Mouse (Mus musculus) frontal cortex, adult (tissue): Measurements from ENCODE around the gene Crebrf.

ENCODE experiments used
- ATAC-seq: cut with Nextera tagmentation; 2 replicates; pipeline ENCODE4 v1.9.2; 2017; ENCODE audit warnings: mild to moderate bottlenecking, moderate library complexity, mixed read lengths; ENCODE audit not compliant: low TSS enrichment

Crebrf gene

DNA sequence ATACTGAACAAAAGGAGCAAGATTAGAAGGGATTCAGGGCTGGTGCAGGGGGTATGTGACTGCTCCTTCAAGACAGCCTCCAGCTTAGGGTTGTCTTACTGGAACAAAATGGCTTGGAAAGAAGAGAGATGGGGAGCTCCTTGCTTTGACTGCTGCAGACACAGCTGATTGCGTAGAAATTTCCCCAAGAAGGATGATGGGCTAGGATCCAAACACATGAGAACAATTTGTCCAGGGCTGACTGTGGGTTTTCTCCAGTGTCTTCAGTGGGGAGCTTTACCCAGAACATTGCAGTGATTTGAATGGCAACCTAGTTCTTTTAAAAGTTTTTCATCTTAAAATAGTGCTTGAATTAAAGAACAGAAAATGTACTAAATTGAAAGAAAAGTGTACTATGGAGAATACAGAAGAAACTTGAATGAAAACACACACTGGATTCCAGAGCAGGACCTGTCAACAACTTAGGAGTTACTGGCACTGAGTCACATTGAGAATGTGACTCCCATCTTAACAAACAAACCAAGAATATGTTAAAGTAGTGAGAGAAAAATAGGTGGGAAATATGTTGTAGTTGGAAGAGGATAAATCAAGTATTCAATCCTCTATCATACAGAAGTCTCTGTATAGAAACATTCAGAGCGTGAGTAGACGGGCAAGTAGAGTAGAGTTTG lies 63.1 kb downstream of the Crebrf start:
- no peak for ATAC-seq

DNA sequence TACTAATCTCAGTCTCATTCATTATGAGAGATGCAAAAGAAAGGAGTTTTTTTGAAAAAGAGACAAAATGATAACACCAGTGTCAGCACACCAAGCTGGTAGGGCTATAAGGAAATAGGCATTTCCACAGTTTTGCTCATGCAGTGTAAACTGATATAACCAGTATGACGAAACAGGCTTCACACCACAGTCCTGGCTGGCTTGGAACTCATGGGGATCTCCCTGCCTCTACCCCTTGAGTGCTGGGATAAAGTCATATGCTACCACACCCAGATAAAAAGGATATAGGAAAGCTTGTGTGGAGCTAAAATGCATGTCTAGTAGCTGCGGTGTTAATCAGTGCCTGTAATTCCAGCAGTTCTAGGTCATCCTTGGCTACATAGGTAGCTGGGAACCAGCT lies 64.0 kb downstream of the Crebrf start:
- no peak for ATAC-seq

DNA sequence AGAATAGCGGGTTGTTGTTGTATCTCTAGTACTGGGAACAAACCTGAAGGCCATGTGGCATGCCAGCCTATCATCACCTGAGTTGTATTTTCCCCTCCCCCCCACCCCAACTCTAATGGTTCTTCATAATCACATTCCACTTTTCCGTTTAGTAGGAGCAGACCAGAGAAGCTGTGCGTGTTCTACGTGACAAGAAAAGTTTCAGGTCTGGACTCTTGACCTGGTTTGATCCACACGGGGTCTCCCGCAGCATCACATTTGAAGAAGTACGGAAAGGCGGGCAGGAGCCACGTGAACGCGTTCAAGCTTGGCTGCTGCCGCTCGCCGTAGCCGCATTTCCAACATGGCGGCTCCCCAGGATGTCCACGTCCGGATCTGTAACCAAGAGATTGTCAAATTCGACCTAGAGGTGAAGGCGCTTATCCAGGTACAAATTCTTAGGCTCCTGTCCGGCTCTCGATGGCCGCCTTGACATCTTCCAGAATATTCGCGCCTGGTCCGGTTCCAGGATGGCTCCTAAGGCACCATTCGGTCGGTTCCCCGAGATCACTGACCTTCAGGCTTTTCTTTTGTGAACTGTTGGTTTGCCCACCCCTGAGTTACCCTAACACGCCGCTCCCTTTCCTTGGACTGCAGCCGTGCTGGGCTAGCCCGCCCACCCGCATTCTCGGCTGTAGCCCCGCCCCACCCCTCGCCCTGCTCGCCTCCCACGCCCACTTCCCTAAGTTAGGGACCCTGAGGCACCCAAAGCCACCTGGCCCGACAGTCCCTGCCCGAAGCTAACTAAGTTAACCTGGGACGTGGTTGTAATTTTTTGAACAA lies 65.5 kb downstream of the Crebrf start, which contains the start of gene Bnip1:
Gene Bnip1 (plus strand): TSS at position 317 of the 822 bp plus-strand sequence.
- peak; percentile 51; the same call in 1 of the 2 replicates for ATAC-seq

DNA sequence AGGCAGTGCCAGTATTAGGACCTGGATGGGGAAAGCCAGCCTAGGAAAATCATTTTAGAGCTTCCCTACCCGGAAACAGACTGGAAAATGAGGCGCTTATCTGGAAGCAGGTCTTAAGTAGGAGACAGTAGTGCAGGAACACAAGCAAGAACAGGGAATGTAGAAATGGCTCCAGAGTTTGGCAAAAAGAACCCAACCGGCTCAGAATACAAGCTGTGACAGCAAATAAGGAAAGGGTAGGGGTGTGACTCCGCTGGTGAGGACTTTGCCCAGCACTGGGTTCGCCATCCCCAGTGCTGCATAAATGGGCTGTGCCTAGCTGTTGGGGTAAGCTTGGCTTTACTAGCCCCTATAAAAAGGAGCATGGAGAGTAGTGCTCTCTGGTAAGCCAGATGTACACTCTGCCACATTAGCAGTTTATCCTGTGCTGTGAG lies 66.2 kb downstream of the Crebrf start:
- no peak for ATAC-seq

DNA sequence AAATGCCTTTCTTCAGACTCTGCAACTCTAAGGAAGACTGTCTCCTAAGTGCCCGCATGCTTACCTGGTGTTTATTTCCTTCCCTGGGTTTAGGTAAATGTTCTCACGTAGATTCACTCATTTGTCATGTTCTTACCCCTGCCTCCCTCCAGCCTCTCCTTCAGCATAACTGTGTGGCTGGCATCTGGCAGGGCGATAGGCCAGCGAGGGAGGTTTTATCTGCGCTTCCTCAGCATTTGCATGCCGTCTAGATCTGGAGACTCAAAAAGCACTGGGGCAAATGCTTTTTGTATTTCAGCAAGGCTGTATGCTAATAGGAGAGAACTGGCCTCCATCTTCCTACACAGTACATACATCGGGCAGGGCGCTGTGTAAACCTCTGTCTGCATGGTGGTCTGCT lies 69.1 kb downstream of the Crebrf start:
- no peak for ATAC-seq

DNA sequence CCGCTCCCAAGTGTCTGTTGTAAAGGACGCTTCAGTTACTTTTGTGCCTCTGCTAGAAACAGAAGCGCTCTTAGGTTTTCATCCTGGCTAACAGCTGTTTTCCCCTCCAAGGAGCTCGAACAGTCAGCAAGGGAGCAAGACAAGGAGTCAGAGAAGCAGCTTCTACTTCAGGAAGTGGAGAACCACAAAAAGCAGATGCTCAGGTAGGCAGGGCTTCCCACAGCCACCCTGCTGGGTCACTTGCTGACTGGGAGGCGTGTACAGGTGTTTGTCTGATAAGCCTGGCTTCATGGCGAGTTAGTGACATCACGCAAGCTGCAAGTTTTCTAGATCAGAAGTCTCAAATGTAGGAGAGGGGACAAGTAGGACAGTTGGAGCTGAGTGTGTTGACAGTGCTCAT lies 71.1 kb downstream of the Crebrf start:
- ATAC-seq = no peak

DNA sequence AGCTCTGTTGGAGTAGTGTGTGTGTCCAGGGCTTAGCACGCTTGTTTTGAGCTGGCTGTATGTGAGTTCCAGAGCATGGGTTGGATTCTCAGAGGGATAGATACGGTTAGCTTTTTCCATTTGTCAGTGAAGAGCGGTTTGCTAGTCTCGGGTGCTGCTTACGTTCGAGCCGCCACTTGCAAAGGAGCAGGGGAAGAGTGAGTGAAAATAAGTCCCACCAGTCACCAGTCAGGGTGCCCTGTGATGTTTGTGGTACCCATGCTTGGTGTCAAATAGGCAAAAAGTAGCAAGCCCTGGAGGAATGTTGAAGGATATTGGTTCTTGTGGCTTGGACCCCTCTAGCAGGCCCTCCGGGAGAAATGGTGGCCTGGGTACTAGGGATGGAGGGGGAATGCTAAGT lies 73.5 kb downstream of the Crebrf start:
- no peak for ATAC-seq

DNA sequence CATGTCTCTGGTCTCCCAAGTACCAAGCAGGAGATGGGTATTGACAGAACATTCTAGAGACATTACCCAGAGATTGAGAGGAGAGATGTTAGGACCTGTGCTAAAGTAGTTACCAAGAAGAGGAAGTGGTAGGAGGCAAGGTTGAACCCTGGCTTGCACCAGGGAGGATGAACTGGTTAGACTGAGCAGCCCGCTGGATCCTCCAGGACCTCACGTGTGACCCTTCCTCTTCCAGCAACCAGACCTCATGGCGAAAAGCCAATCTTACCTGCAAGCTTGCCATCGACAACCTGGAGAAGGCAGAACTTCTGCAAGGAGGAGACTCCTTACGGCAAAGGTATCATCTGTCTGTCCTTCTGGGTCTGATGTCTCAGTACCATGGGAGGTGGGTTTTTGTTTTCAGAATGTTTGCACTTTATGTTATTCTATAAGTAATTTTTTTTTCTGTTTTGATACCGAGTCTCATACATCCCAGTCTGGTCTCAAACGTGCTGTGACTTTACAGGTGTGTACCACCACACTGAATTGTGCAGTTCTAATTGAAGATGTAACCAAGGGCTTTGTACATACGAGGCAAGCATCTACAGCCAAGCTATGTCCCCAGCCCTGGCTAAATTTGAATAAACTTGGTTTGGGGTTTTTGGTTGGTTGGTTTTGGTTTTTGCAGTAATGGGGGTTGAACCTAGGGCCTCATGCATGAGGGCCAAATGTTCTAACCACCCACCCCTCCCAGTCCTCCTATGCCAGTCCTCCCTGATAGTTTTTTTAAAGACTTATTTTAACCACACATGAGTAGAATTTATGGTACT lies 74.2 kb downstream of the Crebrf start:
- ATAC-seq = no peak

DNA sequence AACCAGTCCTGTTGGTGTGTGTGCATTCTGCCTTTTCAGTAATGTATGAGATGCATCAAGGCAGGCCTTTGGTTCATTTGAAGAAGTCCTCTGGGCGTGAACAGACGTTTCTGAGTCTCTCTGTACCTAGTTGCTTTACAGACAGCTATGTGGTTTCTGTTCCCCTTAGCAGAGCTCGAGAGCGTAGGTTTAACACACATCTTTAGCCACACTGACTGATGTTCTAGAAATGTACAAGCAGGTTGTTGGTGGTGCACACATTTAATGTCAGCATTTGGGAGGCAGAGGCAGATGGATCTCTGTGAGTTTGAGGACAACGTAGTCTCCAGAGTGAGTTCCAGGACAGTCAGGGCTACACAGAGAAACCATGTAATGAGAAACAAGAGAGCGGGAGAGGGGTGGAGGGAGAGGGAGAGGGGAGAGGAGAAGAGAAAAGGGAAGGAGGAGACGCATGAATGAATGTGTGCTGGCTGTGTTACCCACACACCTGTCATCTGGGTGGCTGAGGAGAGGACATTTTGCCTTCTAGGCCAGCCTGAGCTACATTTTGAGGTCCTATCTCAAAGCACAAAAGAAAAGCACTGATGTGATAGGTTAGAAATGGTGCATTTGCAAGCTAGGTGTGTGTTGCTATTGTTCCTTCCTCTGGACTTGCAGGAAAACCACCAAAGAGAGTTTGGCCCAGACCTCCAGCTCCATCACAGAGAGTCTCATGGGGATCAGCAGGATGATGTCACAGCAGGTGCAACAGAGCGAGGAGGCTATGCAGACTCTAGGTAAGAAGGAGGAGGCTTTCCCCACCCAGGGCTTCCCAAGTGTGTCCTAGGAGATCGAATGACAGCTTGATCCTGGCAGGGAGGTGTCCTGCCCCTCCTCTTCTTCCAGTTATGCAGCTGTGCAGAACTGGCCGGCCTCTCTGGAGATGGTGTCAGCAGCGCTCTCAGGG lies 75.1 kb downstream of the Crebrf start:
- ATAC-seq = no peak

DNA sequence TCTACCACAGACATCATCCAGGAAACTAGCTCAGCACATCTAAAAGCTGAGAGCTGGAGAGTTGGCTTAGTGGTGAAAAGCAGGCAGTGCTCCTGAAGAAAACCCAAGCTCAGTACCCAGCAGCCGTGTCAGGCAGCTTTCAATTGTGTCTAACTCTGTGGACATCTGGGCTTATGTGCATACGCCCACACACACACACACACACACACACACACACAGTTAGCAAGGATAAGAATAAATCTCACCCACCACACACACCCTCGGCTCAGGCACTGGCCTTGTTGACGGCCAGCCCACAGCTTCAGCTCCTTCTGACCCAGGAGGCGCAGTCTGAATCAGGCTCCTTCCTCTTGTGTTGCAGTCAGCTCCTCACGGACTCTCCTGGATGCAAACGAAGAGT lies 76.1 kb downstream of the Crebrf start:
- peak; percentile 78 for ATAC-seq

DNA sequence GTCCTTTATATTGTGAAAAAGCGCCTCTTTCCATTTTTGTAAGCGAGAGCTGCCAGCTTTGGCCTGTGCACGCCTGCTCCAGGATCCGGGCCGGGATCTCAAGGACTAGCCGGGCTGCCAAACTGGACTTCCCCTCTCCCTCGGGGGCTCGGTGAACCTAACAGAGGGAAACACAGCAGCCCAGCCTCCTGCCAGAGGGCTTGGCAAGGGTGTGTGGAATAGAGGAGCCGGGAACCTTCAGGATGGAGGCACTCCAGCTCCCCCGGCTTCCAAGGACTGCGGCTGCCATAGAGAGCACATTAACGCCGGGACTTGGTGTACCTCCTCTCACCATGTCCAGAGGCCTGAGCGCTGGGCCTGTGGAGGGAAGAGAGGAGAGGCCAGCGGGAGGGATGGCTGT lies 76.6 kb downstream of the Crebrf start:
- ATAC-seq = no peak

DNA sequence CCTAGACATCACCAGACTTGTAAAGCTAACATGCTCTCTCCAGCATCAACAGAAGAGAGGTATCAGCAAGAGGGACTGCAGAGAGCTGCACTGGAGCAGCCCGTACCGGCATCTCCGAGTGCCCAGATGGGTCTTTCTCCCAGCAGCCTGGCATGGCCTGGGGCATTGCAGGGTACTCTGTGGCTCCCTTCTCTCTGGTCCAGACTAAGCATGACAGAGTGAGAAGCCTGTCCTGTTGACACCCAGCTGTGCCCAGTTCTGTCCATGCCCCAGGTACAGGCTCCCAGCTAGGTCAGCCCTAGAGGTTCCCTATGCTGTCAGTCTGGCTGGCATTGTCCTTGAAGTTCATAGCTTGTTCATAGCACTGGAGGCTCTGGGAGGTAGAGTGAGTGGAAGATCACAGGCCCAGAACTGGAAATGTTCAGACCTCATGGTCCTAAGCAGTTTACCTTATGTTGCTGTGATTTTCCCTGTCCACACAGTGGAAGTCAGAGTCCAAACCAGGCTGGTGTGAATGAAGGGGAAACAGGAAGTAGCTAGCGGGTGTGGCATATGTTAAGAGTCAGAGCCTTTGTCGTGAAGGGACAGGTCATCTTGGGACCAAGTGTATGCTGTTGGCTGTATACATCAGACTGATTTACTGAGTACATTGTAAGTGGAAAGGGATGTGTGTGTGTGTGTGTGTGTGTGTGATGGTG lies 77.8 kb downstream of the Crebrf start:
- no peak for ATAC-seq

DNA sequence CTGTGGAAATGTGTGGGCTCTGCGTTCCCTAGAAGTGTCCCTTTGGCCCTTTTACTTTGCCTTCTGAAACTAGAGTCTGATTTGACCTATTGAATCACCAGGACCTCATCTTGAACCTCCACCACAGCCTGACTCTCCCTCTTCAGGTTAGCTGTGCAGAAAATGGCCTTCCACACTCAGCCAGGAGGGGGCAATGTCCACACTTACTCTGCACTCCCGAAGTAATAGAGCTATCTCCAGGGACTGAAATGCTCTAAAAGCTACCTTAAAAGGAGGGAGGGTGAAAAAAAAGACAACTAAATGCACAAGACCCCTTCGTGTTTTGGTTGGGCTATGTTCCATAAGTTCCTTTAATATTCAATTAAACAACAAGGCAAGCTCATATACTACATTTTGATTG lies 79.3 kb downstream of the Crebrf start:
- peak; percentile 48; the same call in 1 of the 2 replicates for ATAC-seq

DNA sequence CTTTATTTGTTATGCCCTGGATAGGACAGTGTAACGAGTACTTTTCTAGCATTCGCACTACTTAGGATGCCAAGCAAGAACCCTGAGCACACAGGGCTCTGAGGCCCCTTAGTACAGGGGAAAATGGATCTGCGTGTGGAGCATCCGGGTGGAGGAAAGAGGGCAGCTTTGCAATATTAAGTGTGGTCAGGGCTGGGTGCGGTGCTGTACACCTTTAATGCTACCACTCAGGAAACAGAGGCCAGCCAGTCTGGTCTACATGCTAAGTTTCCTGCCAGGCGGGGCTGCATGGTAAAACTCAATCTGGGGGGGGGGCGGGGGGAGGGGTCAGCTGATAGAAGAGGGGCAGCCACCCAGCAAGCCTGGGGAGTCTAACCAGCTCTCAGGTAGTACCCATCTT lies 79.9 kb downstream of the Crebrf start:
- ATAC-seq = no peak

DNA sequence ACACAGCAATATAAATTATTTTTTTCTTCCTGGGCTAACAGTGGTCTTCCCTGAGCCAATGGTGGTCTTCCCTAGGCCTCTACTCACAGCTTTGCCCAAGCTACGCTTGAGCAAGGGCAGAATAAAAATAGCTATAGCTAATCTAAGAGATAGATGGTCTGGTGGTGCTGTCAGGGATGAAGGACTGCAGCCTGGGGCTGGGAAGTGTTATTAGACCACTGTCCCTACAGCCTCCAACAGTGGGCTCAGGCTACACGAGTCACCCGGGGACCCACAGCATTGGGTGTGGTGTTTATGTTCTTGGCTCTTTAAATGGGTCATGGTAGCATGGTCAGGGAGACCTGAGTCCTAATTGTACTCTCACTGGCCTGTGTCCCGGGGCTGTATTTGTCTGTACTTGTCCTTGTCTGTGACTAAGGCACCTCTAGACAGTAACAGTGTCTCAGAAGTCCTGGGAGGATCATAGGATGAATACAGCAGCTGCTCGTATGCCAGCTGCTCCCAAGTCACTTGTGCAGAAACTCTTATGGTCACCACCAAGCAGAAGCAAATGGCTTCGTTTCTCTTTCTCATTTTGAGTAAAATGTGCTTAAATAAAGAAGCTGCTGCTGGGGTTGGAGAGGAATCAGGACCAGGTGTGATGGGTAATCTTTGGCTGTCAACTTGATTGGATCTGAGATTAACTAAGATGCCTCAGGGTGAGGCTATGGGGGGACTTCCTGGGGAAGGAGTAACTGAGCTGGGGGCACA lies 82.1 kb downstream of the Crebrf start:
- ATAC-seq = no peak

DNA sequence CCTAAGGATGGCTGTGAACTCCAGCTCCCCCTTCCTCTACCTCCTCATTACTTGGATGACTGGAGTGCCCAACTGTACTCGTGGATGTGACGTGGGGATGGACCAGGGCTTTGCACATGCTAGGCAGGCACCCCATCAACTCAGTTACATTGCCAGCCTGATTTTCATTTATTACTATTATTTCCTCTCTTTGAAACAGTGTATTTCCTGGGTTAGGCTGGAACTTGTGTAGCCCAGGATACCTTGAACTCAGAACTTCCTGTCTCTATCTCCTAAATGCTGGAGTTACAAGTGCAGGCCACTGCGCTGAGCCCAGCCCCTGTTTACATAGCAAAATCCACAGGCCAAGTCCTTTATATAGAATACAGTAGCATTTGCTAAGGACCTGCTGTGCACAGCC lies 87.4 kb downstream of the Crebrf start:
- no peak for ATAC-seq

DNA sequence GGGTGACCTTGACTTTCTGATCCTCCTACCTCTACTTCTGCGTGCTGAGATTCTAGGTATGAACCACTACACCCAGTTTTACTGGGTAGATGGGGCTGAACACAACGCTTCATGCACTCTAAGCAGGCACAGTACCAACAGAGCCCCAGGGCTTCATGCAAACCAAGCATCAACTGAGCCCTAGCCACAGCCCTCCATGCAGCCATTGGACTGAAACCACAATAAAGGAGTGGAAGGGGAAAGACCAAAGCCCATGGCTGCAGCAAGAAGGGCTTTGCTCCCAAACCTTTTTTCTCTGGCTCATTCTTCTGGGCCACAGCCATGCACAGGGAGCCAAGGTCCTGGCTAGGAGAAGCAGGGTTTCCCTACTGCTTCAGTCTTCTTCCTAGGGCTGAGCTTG lies 97.2 kb downstream of the Crebrf start:
- no peak for ATAC-seq

DNA sequence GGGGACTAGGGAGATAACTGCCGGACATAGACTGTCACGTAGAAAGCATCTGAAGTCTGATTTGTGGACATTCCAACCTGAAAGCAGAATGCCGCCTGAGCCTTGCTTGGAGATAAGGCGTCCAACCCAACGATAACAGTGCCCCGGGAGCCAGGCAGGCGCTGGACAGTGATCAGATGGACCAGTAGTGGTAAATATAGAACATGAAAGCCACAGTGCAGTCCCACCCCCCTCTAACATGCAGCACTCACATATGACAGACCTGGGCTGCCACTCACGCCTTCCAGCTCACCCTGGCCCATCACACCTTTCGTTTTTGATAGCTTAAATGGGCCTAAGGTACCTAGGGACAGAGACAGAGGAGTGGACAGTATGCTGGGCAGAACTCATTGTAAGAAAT lies 98.0 kb downstream of the Crebrf start:
- no peak for ATAC-seq

DNA sequence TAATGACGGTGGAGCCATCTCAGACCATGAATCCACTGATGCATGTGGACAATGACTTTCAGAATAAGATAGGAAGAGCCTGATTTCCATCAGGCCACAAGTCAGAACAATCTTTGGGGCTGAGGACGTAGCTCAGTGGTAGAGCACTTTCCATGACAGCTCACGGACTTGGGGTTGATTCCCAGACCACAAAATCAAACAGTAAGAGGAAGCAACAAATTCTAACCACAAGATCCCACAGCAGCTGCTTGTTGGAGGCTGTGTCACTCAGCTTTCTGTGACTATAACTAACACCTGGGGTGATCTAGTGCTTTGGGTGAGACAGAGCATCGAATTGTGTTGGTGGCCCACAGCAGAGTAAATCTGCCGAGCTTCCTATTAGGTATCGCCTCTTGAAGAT lies 101.4 kb downstream of the Crebrf start:
- no peak for ATAC-seq

DNA sequence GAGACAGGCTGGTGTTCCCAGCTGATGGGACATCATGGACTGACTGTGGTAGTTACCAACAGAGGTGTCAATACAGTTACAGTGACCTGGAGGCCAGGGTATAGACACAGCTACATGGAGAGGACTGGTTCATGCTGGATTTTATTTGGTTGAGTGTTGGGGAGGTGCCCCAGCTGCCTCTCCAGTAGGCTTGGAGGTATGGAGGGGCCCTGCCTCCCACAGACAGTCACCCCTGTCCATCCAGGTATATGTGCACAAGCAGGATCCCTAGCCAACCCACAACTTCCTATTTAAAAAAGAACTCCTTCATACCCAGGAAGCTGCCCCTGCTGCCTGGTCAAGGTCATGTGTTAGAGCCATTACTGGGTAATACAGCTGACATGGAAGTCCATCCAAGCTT lies 102.3 kb downstream of the Crebrf start:
- ATAC-seq = no peak
